Mouse (Mus musculus) small intestine, adult 2 months (tissue): ENCODE results near the gene Dyrk4.
A peak's percentile ranks its signal among the peaks of the same experiment; 100 is the strongest.

ENCODE experiments used
- CTCF ChIP-seq: fragments of 200-500 bp; IDR thresholded peaks from 2 replicates; pipeline ENCODE4 v1.5.1; 2012; ENCODE audit warnings: low read depth, mild to moderate bottlenecking, control low read depth, inconsistent platforms, low read length, moderate library complexity, mixed read lengths; ENCODE audit not compliant: insufficient replicate concordance, insufficient read length; ENCODE audit errors: extremely low read depth
- POLR2A ChIP-seq: fragments of 200-500 bp; IDR thresholded peaks from 2 replicates; pipeline ENCODE4 v1.6.1; 2012; ENCODE audit warnings: low read depth, mild to moderate bottlenecking, control low read depth, inconsistent platforms, low read length, moderate library complexity

DNA sequence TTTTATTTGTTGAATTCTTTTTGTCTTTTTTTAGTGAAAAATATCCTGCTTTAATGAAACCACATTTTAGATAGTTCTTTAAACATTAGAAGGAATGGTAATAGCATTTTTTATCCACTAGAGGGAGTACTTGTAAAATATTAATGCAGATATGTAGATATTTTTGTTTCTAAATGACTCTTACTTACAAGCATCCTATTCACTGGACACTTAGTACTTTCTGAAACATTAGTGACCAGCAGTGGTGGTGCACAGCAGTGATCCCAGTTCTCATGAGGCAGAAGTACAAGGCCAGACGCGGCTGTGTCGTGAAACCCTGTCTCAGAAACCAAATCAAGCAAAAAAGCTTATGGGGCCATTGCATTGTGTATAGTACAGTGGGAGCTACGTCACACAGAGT, 26.7 kb upstream of the Dyrk4 start:
- TF ChIP-seq CTCF: peak; percentile 37; the same call in 1 of the 2 replicates
- no peak for TF ChIP-seq POLR2A
